Comparison of ENCODE assay signal across 8 mouse cellular contexts in the genomic region with DNA sequence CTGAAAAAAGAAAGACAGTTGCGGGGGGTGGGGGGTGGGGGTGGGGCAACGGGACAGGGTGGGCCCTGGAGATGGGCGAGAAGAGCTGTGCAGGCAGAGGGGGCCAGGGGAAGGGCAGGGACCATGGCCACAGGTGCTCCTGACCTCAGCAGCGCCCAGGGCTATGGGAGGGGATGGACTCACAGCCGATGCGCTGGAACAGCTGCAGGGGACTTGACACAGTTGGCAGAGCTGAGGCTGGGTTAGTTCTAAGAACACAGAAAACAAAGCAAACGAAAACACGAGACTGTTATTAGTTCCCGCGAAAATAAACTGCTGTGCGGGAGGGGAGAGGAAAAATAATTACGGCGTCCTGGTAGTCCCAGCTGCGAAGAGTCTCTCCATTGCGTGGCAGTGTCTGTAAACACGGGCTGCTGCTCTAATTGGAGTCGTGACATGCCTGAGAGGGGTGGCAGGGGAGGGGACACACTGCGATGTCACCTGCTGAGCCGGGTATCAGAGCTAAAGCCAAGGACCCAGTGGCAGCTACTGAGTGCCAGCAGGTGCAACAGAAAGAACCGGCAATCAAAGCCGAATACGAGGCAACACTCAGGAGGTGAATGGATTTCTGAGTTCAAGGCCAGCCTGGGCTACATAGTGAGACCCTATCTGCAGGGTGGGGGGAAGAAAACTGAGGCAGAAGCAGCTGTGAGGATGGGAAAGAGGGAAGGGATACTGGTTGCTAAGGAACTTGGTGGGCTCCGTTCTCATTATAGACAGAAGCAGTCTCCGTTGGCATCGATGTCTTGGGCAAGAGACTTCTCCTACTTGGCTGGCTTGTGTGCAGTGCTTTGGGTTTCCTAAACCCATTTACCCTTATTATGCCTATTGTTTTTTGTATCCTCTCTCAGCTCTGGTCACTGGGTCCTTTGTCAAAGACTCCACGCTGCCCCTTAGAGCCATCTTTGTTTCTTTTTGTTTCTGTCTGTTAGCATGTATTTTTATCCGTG. TPM values are rescaled to one million over a fixed set of nuclear protein-coding genes. Genes with fewer than 3 reads are reported as not detected.
DNase-seq lines count a peak whose midpoint lies in the region; ATAC-seq and TF ChIP-seq lines count a peak whose summit lies in the region.

No protein-coding gene starts in this region.

- no peaks in the 10 kb centered on the region for H3K9me3 ChIP-seq in kidney, postnatal 0 days (replicated peaks; ENCODE audit: low read length)
- no peaks in the 10 kb centered on the region for H3K9me3 ChIP-seq in forebrain, embryonic 15.5 days
- no peaks in the 10 kb centered on the region for H3K9me3 ChIP-seq in midbrain, embryonic 13.5 days

- TF ChIP-seq CTCF in kidney, postnatal 0 days (IDR thresholded peaks at IDR 0.05; ENCODE audit: low read depth): no peak
- no peak for TF ChIP-seq CTCF in kidney, adult 2 months (conservative IDR thresholded peaks at IDR 0.05; ENCODE audit: insufficient read depth, insufficient read length, low read depth, low read length)

- ATAC-seq in kidney, postnatal 0 days (replicated peaks; ENCODE audit: low FRiP score, low read depth): no peak
- no peak for ATAC-seq in forebrain, embryonic 15.5 days (replicated peaks)
- ATAC-seq in midbrain, embryonic 13.5 days: no peak
- no peak for ATAC-seq in CD4-positive, CD25-positive, alpha-beta regulatory T cell, adult 4 months

- no peaks in the 10 kb centered on the region for H3K36me3 ChIP-seq in kidney, postnatal 0 days (ENCODE audit: insufficient read depth, low read length)
- no peaks in the 10 kb centered on the region for H3K36me3 ChIP-seq in kidney, adult 2 months (ENCODE audit: control insufficient read depth, insufficient read depth, low read length)
- H3K36me3 ChIP-seq in forebrain, embryonic 15.5 days: no peaks in the 10 kb centered on the region
- no peaks in the 10 kb centered on the region for H3K36me3 ChIP-seq in midbrain, embryonic 13.5 days

- peak overlapping the region; percentile 32 for H3K4me2 ChIP-seq in kidney, postnatal 0 days (ENCODE audit: low read length)
- peak overlapping the region; percentile 2; the same call in 1 of the 2 replicates for H3K4me2 ChIP-seq in forebrain, embryonic 15.5 days (replicated peaks)
- H3K4me2 ChIP-seq in midbrain, embryonic 13.5 days (replicated peaks): peak overlapping the region; percentile 22; the same call in 1 of the 2 replicates

- WGBS in kidney, postnatal 0 days: 38% methylated on average over 27 of the region's 27 CpGs
- WGBS in kidney, adult 2 months: 43% methylated on average over 27 of the region's 27 CpGs
- 28% methylated on average over 27 of the region's 27 CpGs for WGBS in forebrain, embryonic 15.5 days
- 53% methylated on average over 27 of the region's 27 CpGs for WGBS in midbrain, embryonic 13.5 days

- no peaks in the 10 kb centered on the region for H3K27me3 ChIP-seq in kidney, postnatal 0 days (ENCODE audit: insufficient read depth, low read length)
- no peaks in the 10 kb centered on the region for H3K27me3 ChIP-seq in kidney, adult 2 months (replicated peaks; ENCODE audit: control insufficient read depth, insufficient read depth, low read length)
- no peaks in the 10 kb centered on the region for H3K27me3 ChIP-seq in forebrain, embryonic 15.5 days
- H3K27me3 ChIP-seq in midbrain, embryonic 13.5 days: no peaks in the 10 kb centered on the region

- DNase-seq in kidney, postnatal 0 days (ENCODE audit: low spot score): no peak
- DNase-seq in kidney, adult 2 months: no peak
- DNase-seq in brain, adult 2 months (ENCODE audit: low read depth, low spot score): peak; percentile 77
- no peak for DNase-seq in MN1 (ENCODE audit: low spot score)
- DNase-seq in frontal cortex, postnatal 14 days (ENCODE audit: low spot score in 2 of 2): no peak

- peaks cover 27% of the 10 kb centered on the region; the same call in 1 of the 2 replicates for H3K4me1 ChIP-seq in kidney, postnatal 0 days (replicated peaks; ENCODE audit: insufficient read depth, low read length)
- no peaks in the 10 kb centered on the region for H3K4me1 ChIP-seq in kidney, adult 2 months (ENCODE audit: control insufficient read depth, insufficient read depth, low read length)
- H3K4me1 ChIP-seq in forebrain, embryonic 15.5 days: peaks cover 52% of the 10 kb centered on the region
- peaks cover 52% of the 10 kb centered on the region for H3K4me1 ChIP-seq in midbrain, embryonic 13.5 days (replicated peaks)

- no peak overlapping the region for H3K27ac ChIP-seq in kidney, postnatal 0 days
- H3K27ac ChIP-seq in kidney, adult 2 months (ENCODE audit: insufficient read depth, low read depth, low read length): no peak overlapping the region
- H3K27ac ChIP-seq in forebrain, embryonic 15.5 days (replicated peaks): peak overlapping the region; percentile 66
- peak overlapping the region; percentile 44; the same call in 1 of the 2 replicates for H3K27ac ChIP-seq in midbrain, embryonic 13.5 days

- H3K4me3 ChIP-seq in kidney, postnatal 0 days (replicated peaks; ENCODE audit: low read depth, low read length): no peak overlapping the region
- no peak overlapping the region for H3K4me3 ChIP-seq in kidney, adult 2 months (ENCODE audit: insufficient read depth, low read depth, low read length)
- H3K4me3 ChIP-seq in forebrain, embryonic 15.5 days: no peak overlapping the region
- no peak overlapping the region for H3K4me3 ChIP-seq in midbrain, embryonic 13.5 days (replicated peaks)

- peak overlapping the region; percentile 49; the same call in 1 of the 2 replicates for H3K9ac ChIP-seq in kidney, postnatal 0 days (ENCODE audit: low read depth, low read length)
- H3K9ac ChIP-seq in forebrain, embryonic 15.5 days (replicated peaks): no peak overlapping the region
- peak overlapping the region; percentile 6; the same call in 1 of the 2 replicates for H3K9ac ChIP-seq in midbrain, embryonic 13.5 days (replicated peaks)

- TF ChIP-seq POLR2A in kidney, adult 2 months (IDR thresholded peaks at IDR 0.05; ENCODE audit: low read depth, low read length): no peak

RNA-seq across cellular contexts. Expression of gene Chst12, which starts 5.0 kb away (rescaled TPM):
- 14.5 and 15.6 TPM in 2 replicates for polyA plus RNA-seq in kidney, postnatal 0 days (2015; fragmentation: Nextera tagmentation; extraction: Ambion mirVana)
- 6.7 and 8.3 TPM in 2 replicates for polyA plus RNA-seq in kidney, adult 2 months (2012; rRNA removed)
- 19.0 and 19.4 TPM in 2 replicates for polyA plus RNA-seq in forebrain, embryonic 15.5 days (2015; fragmentation: Nextera tagmentation; extraction: Ambion mirVana)
- 13.4 and 15.2 TPM in 2 replicates for polyA plus RNA-seq in midbrain, embryonic 13.5 days (2015; fragmentation: Nextera tagmentation; extraction: Ambion mirVana)
- polyA plus RNA-seq in CD4-positive, CD25-positive, alpha-beta regulatory T cell, adult 4 months (2017; shearing (Covaris generic)): 10 to 100 TPM; 31.8 to 44.3 TPM

RNA-seq across cellular contexts. Expression of gene Grifin, which starts 54.6 kb away (rescaled TPM):
- polyA plus RNA-seq in kidney, postnatal 0 days (2015; fragmentation: Nextera tagmentation; extraction: Ambion mirVana): not detected in 2 replicates
- not detected in 2 replicates for polyA plus RNA-seq in kidney, adult 2 months (2012; rRNA removed)
- 0.33 TPM in 1 of 2 replicates, not detected in the other for polyA plus RNA-seq in forebrain, embryonic 15.5 days (2015; fragmentation: Nextera tagmentation; extraction: Ambion mirVana)
- polyA plus RNA-seq in midbrain, embryonic 13.5 days (2015; fragmentation: Nextera tagmentation; extraction: Ambion mirVana): not detected in 2 replicates
- 1 to 10 TPM; 1.5 to 3.8 TPM for polyA plus RNA-seq in CD4-positive, CD25-positive, alpha-beta regulatory T cell, adult 4 months (2017; shearing (Covaris generic))

Comparison
In these comparisons a context has a peak if more than half of its experiments do, and no peak if none do; other contexts are left out.
1. H3K27ac ChIP-seq: peak in forebrain, embryonic 15.5 days (single experiment) and midbrain, embryonic 13.5 days (single experiment); none in kidney, postnatal 0 days (single experiment) and kidney, adult 2 months (single experiment).
2. Peak in every context shown above with its lines, with median percentiles within 50 percentile points of each other: H3K4me2 ChIP-seq.